Mouse (Mus musculus) embryonic fibroblast, embryonic 13.5 days (primary cell): ENCODE data around the gene Slc25a1. TPM values are rescaled to one million over a fixed set of nuclear protein-coding genes. Genes with fewer than 3 reads are reported as not detected.
A peak's percentile ranks its signal among the peaks of the same experiment; 100 is the strongest.

Experiments
- H3K27ac ChIP-seq: 2 replicates; pipeline ENCODE4 v1.5.1; 2012; ENCODE audit warnings: low read length, control low read depth, inconsistent platforms; ENCODE audit not compliant: insufficient read depth
- H3K4me1 ChIP-seq: 2 replicates; pipeline ENCODE4 v1.6.1; 2011; ENCODE audit warnings: low read length; ENCODE audit not compliant: control insufficient read depth, insufficient read depth
- H3K4me3 ChIP-seq: 2 replicates; pipeline ENCODE4 v1.5.1; 2011; ENCODE audit warnings: mild to moderate bottlenecking, control low read depth, low read length; ENCODE audit not compliant: insufficient read depth
- CTCF ChIP-seq: IDR thresholded peaks from 2 replicates; pipeline ENCODE4 v1.5.1; 2011; ENCODE audit warnings: mild to moderate bottlenecking, control low read depth, low read length, moderate library complexity, borderline replicate concordance; ENCODE audit not compliant: insufficient read depth
- POLR2A ChIP-seq: IDR thresholded peaks from 2 replicates; pipeline ENCODE4 v1.6.1; 2011; ENCODE audit warnings: low read depth, mild to moderate bottlenecking, control low read depth, low read length, moderate library complexity
- polyA plus RNA-seq: library from polyadenylated mRNA; stranded (reverse); fragments of >200 nt; gene quantifications from 2 replicates; pipeline ENCODE4 v1.2.4, GENCODE M21; 2011; ENCODE audit warnings: low read depth; ENCODE audit not compliant: missing spikeins, insufficient read length

Slc25a1 gene
- polyA plus RNA-seq, 1 experiment, result 77.8 TPM

- no peaks in the 10 kb centered on the region; the same call in 1 of the 2 replicates for H3K4me1 ChIP-seq
- H3K27ac ChIP-seq, result no peak within 1 kb of the TSS
- no peak for TF ChIP-seq POLR2A
- TF ChIP-seq CTCF, result no peak
- H3K4me3 ChIP-seq, result no peak within 1 kb of the TSS
Measured at GRCm38 (mm10) chr16:17893923-17894322, 34.1 kb downstream of the Slc25a1 start, which contains the start of gene Tssk1. Gene Tssk1, plus strand, starts transcription at chr16:17894223.

- Histone ChIP-seq H3K4me3 (no peak overlapping the region), H3K4me1 (no peaks in the 10 kb centered on the region; the same call in 1 of the 2 replicates), H3K27ac (no peak overlapping the region)
- TF ChIP-seq POLR2A (no peak), CTCF (no peak)
Measured at GRCm38 (mm10) chr16:17892606-17893005, 35.4 kb downstream of the Slc25a1 start.

DNA sequence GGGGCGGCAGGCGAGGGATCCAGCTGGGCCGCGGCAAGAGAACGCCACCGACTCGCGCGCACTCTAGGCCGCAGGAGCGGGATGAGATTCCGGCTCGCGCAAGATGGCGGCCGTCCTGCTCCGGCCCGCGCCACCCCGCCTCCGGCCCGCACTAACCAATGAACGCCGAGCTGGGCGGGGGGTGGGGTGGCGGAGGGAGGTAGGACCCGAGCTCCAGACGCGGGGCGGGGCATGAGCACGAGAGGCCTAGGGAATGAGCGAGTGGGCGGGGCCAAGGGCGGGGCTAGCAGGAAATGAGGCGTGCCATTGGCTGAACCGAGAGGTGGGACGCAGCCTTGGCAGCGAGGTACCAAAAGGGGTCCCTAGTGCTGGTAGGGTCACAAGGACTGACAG, 36.5 kb downstream of the Slc25a1 start, which contains the start of gene Gm20518:
TSS of gene Gm20518 (minus strand) at position 105 of the 393 bp plus-strand sequence.
- H3K27ac ChIP-seq, result peak within 1 kb of the TSS; percentile 57; the same call in 1 of the 2 replicates
- TF ChIP-seq POLR2A (peak; percentile 92), CTCF (no peak)
- H3K4me1 ChIP-seq, result no peaks in the 10 kb centered on the region; the same call in 1 of the 2 replicates
- peak within 1 kb of the TSS; percentile 81 for H3K4me3 ChIP-seq

DNA sequence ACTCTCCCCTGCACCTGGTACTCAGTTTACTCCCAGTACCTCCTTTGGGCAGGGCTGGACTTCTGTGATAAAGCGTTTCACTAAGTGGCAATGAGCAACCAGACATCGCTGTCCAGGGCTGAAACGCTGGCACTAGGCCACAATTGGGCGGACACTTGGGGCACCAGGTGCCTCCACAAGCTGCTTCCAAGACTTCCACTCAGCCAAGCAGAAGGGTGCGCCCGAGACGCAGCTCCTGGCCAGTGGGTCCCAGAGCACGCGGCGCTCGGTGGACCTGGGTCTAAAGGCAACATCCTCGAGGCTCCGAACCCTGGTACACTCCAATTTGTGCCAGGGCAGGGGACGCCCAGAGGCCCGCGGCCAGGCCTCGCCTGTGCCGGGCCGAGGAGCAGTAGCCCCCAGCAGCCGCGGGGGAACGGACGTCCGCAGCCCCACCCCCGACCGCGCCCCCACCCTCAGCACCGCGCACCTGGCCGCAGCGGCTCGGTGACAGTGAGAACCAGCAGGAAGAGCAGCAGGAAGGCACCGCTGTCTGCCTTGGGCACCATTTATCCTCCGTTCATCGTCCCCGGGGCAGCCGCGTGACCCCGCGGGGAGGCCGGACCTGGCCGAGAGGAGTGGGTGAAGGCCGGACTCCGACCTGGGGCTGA, 37.0 kb downstream of the Slc25a1 start:
- TF ChIP-seq CTCF (no peak), POLR2A (peak; percentile 51; the same call in 1 of the 2 replicates)
- no peaks in the 10 kb centered on the region; the same call in 1 of the 2 replicates for H3K4me1 ChIP-seq
- H3K27ac ChIP-seq, result peak overlapping the region; percentile 57; the same call in 1 of the 2 replicates
- peak overlapping the region; percentile 81 for H3K4me3 ChIP-seq

GRCm38 (mm10) chr16:17890342-17890727, 37.7 kb downstream of the Slc25a1 start:
- no peak overlapping the region for H3K27ac ChIP-seq

DNA sequence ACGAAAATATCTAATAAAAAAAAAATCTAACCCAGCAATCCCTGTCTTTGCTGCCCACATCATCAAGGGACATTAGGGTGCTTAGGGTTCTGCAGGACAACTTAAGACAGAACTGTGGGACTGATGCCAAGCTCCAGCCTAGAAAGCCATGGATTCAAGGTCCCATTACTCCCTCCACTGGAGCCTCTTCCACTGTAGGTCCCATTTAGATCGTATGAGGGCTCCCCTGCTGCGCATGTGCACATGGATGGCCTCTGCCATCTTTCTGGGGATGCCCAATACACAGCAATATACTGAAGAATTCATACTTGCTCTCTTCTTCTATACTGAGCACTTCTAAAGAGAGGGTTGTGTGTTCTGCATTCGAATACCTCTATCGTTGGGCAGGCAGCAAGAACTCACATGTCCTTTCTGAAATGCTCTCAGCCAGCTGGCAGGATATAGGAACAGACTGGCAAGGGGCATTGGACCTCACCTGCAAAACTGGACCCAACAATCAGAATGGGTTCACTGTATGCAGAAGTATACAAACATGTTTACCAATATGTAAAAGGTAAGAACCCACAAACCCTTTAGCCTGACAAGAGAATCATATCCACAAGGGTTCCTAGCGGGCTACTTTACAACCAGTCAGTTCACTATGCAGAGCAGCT, 38.2 kb downstream of the Slc25a1 start:
- no peak overlapping the region for H3K27ac ChIP-seq
- 0 out of 2 replicates have a peak overlapping the region, but pooled peaks have one; percentile 81 for H3K4me3 ChIP-seq
- TF ChIP-seq CTCF (no peak), POLR2A (no peak)
- H3K4me1 ChIP-seq, result no peaks in the 10 kb centered on the region; the same call in 1 of the 2 replicates

More at GRCm38 (mm10) chr16:17890342-17890727, 37.7 kb downstream of the Slc25a1 start:
- H3K4me1 ChIP-seq, result no peaks in the 10 kb centered on the region; the same call in 1 of the 2 replicates
- H3K4me3 ChIP-seq, result peak overlapping the region; percentile 81
- TF ChIP-seq POLR2A (no peak), CTCF (no peak)

- Histone ChIP-seq H3K27ac (no peak overlapping the region), H3K4me3 (no peak overlapping the region), H3K4me1 (no peaks in the 10 kb centered on the region)
- TF ChIP-seq CTCF (no peak), POLR2A (no peak)
Measured at GRCm38 (mm10) chr16:17884116-17884515, 43.9 kb downstream of the Slc25a1 start.

DNA sequence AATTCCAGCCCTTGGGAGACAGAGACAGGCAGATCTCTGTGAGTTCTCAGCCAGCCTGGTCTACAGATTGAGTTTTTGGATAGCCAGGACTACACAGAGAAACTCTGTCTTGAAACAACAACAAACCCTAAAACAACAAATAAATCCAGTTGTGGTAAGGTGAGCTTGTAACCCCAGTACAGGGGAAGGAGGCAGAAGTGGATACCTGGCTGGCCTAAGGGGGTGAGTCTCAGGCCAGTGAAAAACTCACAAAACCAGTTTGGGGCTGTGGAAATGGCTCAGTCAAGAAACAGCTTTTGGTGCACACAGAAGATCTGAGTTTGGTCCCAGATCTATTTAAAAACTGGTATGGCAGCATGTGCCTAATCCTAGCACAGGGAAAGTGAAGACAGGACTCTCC, 45.8 kb downstream of the Slc25a1 start:
- no peak overlapping the region for H3K4me3 ChIP-seq
- no peak for TF ChIP-seq POLR2A
- no peak for TF ChIP-seq CTCF
- no peak overlapping the region for H3K27ac ChIP-seq

GRCm38 (mm10) chr16:17879571-17879970, 48.4 kb downstream of the Slc25a1 start:
- TF ChIP-seq POLR2A (no peak), CTCF (no peak)
- Histone ChIP-seq H3K4me1 (no peaks in the 10 kb centered on the region; the same call in none of the 2 replicates), H3K27ac (no peak overlapping the region), H3K4me3 (no peak overlapping the region)

More for the DNA sequence above, 45.8 kb downstream of the Slc25a1 start:
- H3K4me1 ChIP-seq, result no peaks in the 10 kb centered on the region

- Histone ChIP-seq H3K4me3 (no peak overlapping the region), H3K4me1 (peaks cover 2% of the 10 kb centered on the region), H3K27ac (no peak overlapping the region)
- no peak for TF ChIP-seq POLR2A
- TF ChIP-seq CTCF, result no peak
Measured at GRCm38 (mm10) chr16:17876096-17876495, 51.9 kb downstream of the Slc25a1 start.

Other genes starting within 250 kb of the Slc25a1 start
- 65.3 and 67.2 TPM in 2 replicates for gene Med15, start 195.3 kb downstream of the Slc25a1 start, polyA plus RNA-seq
- 53.4 and 63.8 TPM in 2 replicates for gene Klhl22, start 168.6 kb downstream of the Slc25a1 start, polyA plus RNA-seq
- gene Scarf2, start 130.9 kb downstream of the Slc25a1 start, polyA plus RNA-seq, result 46.1 and 46.5 TPM in 2 replicates
- not detected in 2 replicates for gene B830017H08Rik, start 95.1 kb downstream of the Slc25a1 start, polyA plus RNA-seq
- 0.90 and 1.4 TPM in 2 replicates for gene Car15, start 89.9 kb downstream of the Slc25a1 start, polyA plus RNA-seq
- 0.26 TPM in 1 of 2 replicates, not detected in the other for gene Gm20518, start 36.5 kb downstream of the Slc25a1 start, polyA plus RNA-seq
- not detected in 2 replicates for gene Tssk1, start 34.0 kb downstream of the Slc25a1 start, polyA plus RNA-seq
- gene Dgcr2, start 29.7 kb downstream of the Slc25a1 start, polyA plus RNA-seq, result 46.3 and 53.0 TPM in 2 replicates
- not detected in 2 replicates for gene Tssk2, start 29.6 kb downstream of the Slc25a1 start, polyA plus RNA-seq
- 17.5 and 20.7 TPM in 2 replicates for gene Ess2, start 16.9 kb downstream of the Slc25a1 start, polyA plus RNA-seq
- not detected in 2 replicates for gene Gsc2, start 13.2 kb downstream of the Slc25a1 start, polyA plus RNA-seq
- not detected in 2 replicates for gene Vpreb2, start 52.2 kb upstream of the Slc25a1 start, polyA plus RNA-seq
- gene Dgcr6, start 124.6 kb upstream of the Slc25a1 start, polyA plus RNA-seq, result 26.1 and 34.5 TPM in 2 replicates
- 0.70 and 0.80 TPM in 2 replicates for gene Prodh, start 162.0 kb upstream of the Slc25a1 start, polyA plus RNA-seq
- gene Rtn4r, start 199.4 kb upstream of the Slc25a1 start, polyA plus RNA-seq, result 1.2 and 1.4 TPM in 2 replicates